Mouse (Mus musculus): Measurements from ENCODE around the gene Nedd4.
"Not testable (repeated sequence)": the region's sequence is repeated elsewhere in the genome, so short reads cannot be mapped to it uniquely, and the experiment has no call there.

- not testable (repeated sequence) for TF ChIP-seq POLR2A (IDR thresholded peaks at IDR 0.05; ENCODE audit: borderline replicate concordance, extremely low read depth, insufficient read depth, insufficient read length, poor library complexity, severe bottlenecking); CTCF (IDR thresholded peaks at IDR 0.05; ENCODE audit: borderline replicate concordance, extremely low read depth, insufficient read depth, insufficient read length)
These were observed 19.2 kb upstream of the Nedd4 start for GRCm38 (mm10) chr9:72642756-72643447.

Measured in brain, embryonic 14.5 days (tissue).